Mouse (Mus musculus): ENCODE data around the gene Rnf17. TPM values are rescaled to one million over a fixed set of nuclear protein-coding genes. Genes with fewer than 3 reads are reported as not detected.

Rnf17 gene
- polyA plus RNA-seq, 1 experiment from 2014 or later: 1.8 TPM

DNA sequence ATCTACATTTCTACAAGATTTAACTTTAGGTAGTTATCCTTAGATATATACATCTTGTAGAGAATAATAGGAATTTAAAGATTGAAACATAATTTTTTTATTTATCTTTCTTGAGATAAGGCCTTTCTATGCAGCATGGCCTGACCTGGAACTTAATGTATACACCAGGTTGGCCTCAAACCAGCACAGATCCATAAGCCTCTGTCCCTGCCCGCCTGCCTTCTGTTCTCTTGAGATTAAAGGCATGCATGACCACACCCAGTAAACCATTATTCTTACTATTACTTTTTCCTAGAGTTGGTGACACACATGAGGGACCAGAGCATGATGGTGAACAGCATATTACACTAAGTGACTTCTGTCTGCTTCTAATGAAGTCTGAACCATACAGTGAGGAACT, 60.3 kb downstream of the Rnf17 start:
- no peak for DNase-seq (ENCODE audit: low spot score)
- ATAC-seq (ENCODE audit: low FRiP score): no peak
- no peak overlapping the region for H3K4me2 ChIP-seq (replicated peaks)

DNA sequence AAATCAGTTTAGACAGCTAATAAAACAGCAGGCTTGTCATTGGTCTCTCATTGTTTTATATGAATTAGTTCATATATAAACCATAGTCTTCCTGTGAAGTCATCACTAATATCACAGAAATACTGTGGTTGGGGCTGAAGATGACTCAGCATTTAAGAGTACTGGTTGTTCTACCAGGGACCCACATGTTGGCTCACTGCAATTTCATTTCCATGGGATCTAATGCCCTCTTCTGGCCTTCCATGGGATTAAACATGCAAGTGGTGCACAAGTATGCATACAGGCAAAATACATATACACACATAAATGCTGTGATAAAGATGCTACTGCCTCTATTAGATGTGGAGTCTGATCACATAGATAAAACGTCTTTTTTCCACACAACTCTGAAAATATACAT, 65.8 kb downstream of the Rnf17 start:
- no peak for ATAC-seq (ENCODE audit: low FRiP score)
- Histone ChIP-seq H3K27me3 (ENCODE audit: control insufficient read depth, insufficient read depth, low read length) (no peaks in the 10 kb centered on the region), H3K27ac (no peak overlapping the region), H3K4me2 (replicated peaks) (no peak overlapping the region), H3K9me3 (ENCODE audit: control insufficient read depth, low read length) (no peaks in the 10 kb centered on the region), H3K9ac (no peak overlapping the region), H3K36me3 (replicated peaks; ENCODE audit: control insufficient read depth, insufficient read depth) (no peaks in the 10 kb centered on the region), H3K4me1 (replicated peaks; ENCODE audit: control insufficient read depth, insufficient read depth, low read length) (no peaks in the 10 kb centered on the region), H3K4me3 (replicated peaks; ENCODE audit: low read length) (no peak overlapping the region)
- WGBS: 55% methylated on average over 1 of the region's 1 CpGs
- DNase-seq (ENCODE audit: low spot score): no peak

More for the DNA sequence above, 60.3 kb downstream of the Rnf17 start:
- 86% methylated on average over 1 of the region's 1 CpGs for WGBS
- Histone ChIP-seq H3K9me3 (ENCODE audit: control insufficient read depth, low read length) (no peaks in the 10 kb centered on the region), H3K27ac (no peak overlapping the region), H3K4me3 (replicated peaks; ENCODE audit: low read length) (no peak overlapping the region), H3K27me3 (ENCODE audit: control insufficient read depth, insufficient read depth, low read length) (no peaks in the 10 kb centered on the region), H3K9ac (no peak overlapping the region), H3K36me3 (replicated peaks; ENCODE audit: control insufficient read depth, insufficient read depth) (no peaks in the 10 kb centered on the region), H3K4me1 (replicated peaks; ENCODE audit: control insufficient read depth, insufficient read depth, low read length) (no peaks in the 10 kb centered on the region)

DNA sequence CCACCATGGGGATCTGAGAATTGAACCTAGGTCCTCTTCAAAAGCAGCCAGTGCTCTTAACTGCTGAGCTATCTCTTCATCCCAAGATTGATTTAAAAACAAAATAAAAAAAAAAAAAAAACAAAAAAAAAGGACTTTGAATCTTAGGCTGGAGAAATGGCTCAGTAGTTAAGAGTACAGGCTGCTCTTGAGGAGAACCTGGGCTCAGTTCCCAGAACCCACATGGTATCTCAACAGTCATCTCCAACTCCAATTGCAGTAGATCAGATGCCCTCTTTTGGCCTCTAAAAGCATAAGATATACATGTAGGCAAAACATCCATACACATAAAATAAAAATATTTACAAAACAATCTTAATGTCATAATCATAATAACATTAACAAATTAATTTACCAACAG, 87.4 kb downstream of the Rnf17 start:
- no peaks in the 10 kb centered on the region for H3K4me1 ChIP-seq (replicated peaks; ENCODE audit: control insufficient read depth, insufficient read depth, low read length)
- no peaks in the 10 kb centered on the region for H3K9me3 ChIP-seq (ENCODE audit: control insufficient read depth, low read length)
- ATAC-seq (ENCODE audit: low FRiP score) (no peak), DNase-seq (ENCODE audit: low spot score) (no peak)
- no peak overlapping the region for H3K9ac ChIP-seq
- H3K27ac ChIP-seq: no peak overlapping the region
- no peaks in the 10 kb centered on the region for H3K36me3 ChIP-seq (replicated peaks; ENCODE audit: control insufficient read depth, insufficient read depth)
- no peaks in the 10 kb centered on the region for H3K27me3 ChIP-seq (ENCODE audit: control insufficient read depth, insufficient read depth, low read length)
- no peak overlapping the region for H3K4me2 ChIP-seq (replicated peaks)
- H3K4me3 ChIP-seq (replicated peaks; ENCODE audit: low read length): no peak overlapping the region

DNA sequence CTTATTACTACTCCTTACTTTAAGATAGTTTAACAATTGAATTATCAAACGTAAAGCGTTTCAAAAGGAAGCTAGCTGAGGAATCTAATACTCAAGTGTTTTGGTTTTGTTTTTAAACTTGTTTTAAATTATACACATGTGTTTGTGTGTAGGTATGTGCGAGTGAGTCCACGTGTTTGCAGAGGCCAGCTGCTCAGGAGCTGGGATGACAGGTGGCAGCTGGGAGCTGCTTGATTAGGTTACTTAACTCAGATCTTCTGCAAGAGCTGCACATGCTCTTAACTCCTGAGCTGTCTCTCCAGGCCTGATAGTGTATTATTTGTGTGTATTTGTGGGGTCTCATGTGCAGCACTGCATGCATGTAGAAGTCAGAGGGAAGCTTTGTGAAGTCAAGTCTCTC, 100.0 kb downstream of the Rnf17 start:
- H3K9me3 ChIP-seq (ENCODE audit: control insufficient read depth, low read length): no peaks in the 10 kb centered on the region
- H3K27ac ChIP-seq: no peak overlapping the region
- WGBS: 86% methylated on average over 4 of the region's 4 CpGs
- H3K4me3 ChIP-seq (replicated peaks; ENCODE audit: low read length): no peak overlapping the region
- H3K27me3 ChIP-seq (ENCODE audit: control insufficient read depth, insufficient read depth, low read length): no peaks in the 10 kb centered on the region
- no peak overlapping the region for H3K4me2 ChIP-seq (replicated peaks)
- ATAC-seq (ENCODE audit: low FRiP score) (no peak), DNase-seq (ENCODE audit: low spot score) (no peak)
- no peaks in the 10 kb centered on the region for H3K36me3 ChIP-seq (replicated peaks; ENCODE audit: control insufficient read depth, insufficient read depth)
- H3K9ac ChIP-seq: no peak overlapping the region
- no peaks in the 10 kb centered on the region for H3K4me1 ChIP-seq (replicated peaks; ENCODE audit: control insufficient read depth, insufficient read depth, low read length)

DNA sequence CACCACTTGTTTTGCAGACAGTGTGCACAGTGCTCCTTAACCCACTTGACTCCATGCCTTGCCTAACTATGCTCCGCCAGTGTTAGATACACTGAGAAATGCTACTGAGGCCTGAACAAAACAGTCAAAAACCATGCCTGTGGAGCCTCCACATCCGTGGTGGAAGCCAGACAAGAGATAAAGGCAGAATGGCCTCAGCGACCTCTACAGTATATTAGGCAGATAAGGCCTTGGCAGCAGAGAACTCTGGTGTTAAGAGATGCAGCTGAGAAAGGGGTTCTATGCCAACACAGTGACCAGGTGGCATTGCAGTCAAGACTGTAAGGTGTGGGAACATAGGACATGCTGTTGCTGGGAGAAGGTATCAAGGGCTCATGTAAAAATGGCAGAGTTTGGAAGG, 104.4 kb downstream of the Rnf17 start:
- DNase-seq (ENCODE audit: low spot score): no peak
- no peaks in the 10 kb centered on the region for H3K27me3 ChIP-seq (ENCODE audit: control insufficient read depth, insufficient read depth, low read length)
- ATAC-seq (ENCODE audit: low FRiP score): no peak
- H3K9me3 ChIP-seq (ENCODE audit: control insufficient read depth, low read length): no peaks in the 10 kb centered on the region
- 78% methylated on average over 3 of the region's 3 CpGs for WGBS
- no peak overlapping the region for H3K4me2 ChIP-seq (replicated peaks)
- H3K27ac ChIP-seq: no peak overlapping the region
- H3K36me3 ChIP-seq (replicated peaks; ENCODE audit: control insufficient read depth, insufficient read depth): no peaks in the 10 kb centered on the region
- H3K4me1 ChIP-seq (replicated peaks; ENCODE audit: control insufficient read depth, insufficient read depth, low read length): no peaks in the 10 kb centered on the region
- H3K4me3 ChIP-seq (replicated peaks; ENCODE audit: low read length): no peak overlapping the region
- H3K9ac ChIP-seq: no peak overlapping the region

DNA sequence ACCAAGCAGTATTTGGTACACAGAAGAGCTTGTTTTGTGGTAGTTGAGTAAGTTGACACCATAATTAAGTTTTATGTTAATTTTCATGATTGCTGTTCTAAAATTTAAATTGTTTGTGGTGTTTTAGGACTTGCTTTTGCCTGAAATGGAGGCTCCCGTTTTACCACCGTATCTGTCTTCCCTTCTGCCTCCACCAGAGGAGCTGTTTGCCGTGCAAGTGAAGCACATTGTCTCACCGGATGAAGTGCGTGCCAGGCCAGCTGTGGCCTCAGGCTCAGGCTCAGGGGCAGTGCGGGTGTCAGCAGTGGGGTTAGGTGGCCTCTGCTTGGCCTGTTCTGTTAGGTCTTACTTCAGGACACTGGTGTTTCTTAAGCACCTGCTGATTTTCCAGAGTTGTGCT, 109.7 kb downstream of the Rnf17 start:
- 36% methylated on average over 6 of the region's 6 CpGs for WGBS
- no peak overlapping the region for H3K4me2 ChIP-seq (replicated peaks)
- no peak overlapping the region for H3K4me3 ChIP-seq (replicated peaks; ENCODE audit: low read length)
- no peaks in the 10 kb centered on the region for H3K36me3 ChIP-seq (replicated peaks; ENCODE audit: control insufficient read depth, insufficient read depth)
- no peak overlapping the region for H3K9ac ChIP-seq
- no peak for ATAC-seq (ENCODE audit: low FRiP score)
- H3K27me3 ChIP-seq (ENCODE audit: control insufficient read depth, insufficient read depth, low read length): no peaks in the 10 kb centered on the region
- no peak overlapping the region for H3K27ac ChIP-seq
- no peak for DNase-seq (ENCODE audit: low spot score)
- no peaks in the 10 kb centered on the region for H3K9me3 ChIP-seq (ENCODE audit: control insufficient read depth, low read length)
- no peaks in the 10 kb centered on the region for H3K4me1 ChIP-seq (replicated peaks; ENCODE audit: control insufficient read depth, insufficient read depth, low read length)

DNA sequence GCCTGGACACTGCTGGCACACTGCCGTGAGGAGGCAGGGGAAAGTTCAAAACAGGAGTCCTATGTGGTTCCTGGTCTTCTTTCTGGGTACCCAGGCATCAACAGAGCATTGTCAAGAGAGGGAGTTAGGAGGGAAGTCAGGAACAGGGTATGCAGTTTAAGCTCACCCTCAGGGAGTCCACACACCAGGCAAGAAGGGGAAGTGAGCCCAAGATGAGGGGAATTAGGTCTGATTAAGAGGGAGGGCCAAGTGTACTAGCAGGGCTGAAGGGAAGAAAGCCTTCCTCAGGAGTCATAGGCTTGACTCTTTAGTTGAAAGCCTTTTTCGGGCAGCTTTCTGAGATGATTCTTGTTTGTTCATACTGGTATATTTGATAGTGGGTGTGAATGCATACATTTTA, 112.4 kb downstream of the Rnf17 start:
- H3K27ac ChIP-seq: no peak overlapping the region
- no peaks in the 10 kb centered on the region for H3K9me3 ChIP-seq (ENCODE audit: control insufficient read depth, low read length)
- WGBS: 86% methylated on average over 2 of the region's 2 CpGs
- no peaks in the 10 kb centered on the region for H3K36me3 ChIP-seq (replicated peaks; ENCODE audit: control insufficient read depth, insufficient read depth)
- H3K9ac ChIP-seq: no peak overlapping the region
- H3K27me3 ChIP-seq (ENCODE audit: control insufficient read depth, insufficient read depth, low read length): no peaks in the 10 kb centered on the region
- H3K4me2 ChIP-seq (replicated peaks): no peak overlapping the region
- no peak for ATAC-seq (ENCODE audit: low FRiP score)
- no peaks in the 10 kb centered on the region for H3K4me1 ChIP-seq (replicated peaks; ENCODE audit: control insufficient read depth, insufficient read depth, low read length)
- H3K4me3 ChIP-seq (replicated peaks; ENCODE audit: low read length): no peak overlapping the region
- no peak for DNase-seq (ENCODE audit: low spot score)

DNA sequence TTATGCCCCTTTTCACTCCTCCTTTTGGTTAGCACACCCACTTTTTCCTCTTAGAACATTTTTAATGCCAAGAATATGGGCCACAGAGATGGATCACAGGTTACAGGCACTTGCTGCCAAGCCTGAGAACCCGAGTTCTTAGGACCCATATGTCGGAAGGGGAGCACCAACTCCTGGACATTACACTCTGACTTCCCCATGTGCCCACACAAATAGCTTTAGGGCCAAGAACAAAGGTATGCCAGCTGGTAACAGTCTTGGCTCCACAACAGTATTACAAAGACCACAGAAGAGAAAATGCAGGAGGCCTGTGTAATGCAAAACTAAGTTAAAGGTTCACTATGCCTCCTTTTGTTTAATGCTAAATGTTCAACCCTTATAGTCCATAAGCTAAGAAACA, 128.4 kb downstream of the Rnf17 start:
- 72% methylated on average over 2 of the region's 2 CpGs for WGBS
- no peak for ATAC-seq (ENCODE audit: low FRiP score)

DNA sequence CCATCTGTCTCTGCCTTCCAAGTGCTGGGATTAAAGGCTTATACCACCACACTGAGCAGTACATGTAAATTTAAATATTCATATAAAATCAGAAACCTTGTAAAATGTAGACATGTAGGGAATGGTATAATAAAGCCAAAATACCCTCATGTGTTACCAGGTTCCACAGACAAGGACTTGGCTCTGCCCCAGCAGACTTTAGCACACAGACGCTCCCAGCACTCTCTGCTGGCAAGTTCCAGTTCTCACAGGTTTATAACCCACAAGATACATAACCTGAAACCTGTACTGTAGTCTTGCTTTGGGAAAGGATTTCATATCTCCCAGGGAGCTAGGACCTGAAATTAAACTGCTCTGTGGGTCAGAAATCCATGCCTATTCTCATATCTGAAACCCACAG, 142.6 kb downstream of the Rnf17 start:
- Histone ChIP-seq H3K4me3 (replicated peaks; ENCODE audit: low read length) (no peak overlapping the region), H3K9me3 (ENCODE audit: control insufficient read depth, low read length) (no peaks in the 10 kb centered on the region), H3K27me3 (ENCODE audit: control insufficient read depth, insufficient read depth, low read length) (no peaks in the 10 kb centered on the region), H3K36me3 (replicated peaks; ENCODE audit: control insufficient read depth, insufficient read depth) (peaks cover 19% of the 10 kb centered on the region), H3K27ac (no peak overlapping the region), H3K9ac (no peak overlapping the region), H3K4me2 (replicated peaks) (no peak overlapping the region), H3K4me1 (replicated peaks; ENCODE audit: control insufficient read depth, insufficient read depth, low read length) (no peaks in the 10 kb centered on the region)
- no peak for DNase-seq (ENCODE audit: low spot score)
- 97% methylated on average over 1 of the region's 1 CpGs for WGBS
- no peak for ATAC-seq (ENCODE audit: low FRiP score)

More for the DNA sequence above, 128.4 kb downstream of the Rnf17 start:
- H3K27me3 ChIP-seq (ENCODE audit: control insufficient read depth, insufficient read depth, low read length): no peaks in the 10 kb centered on the region
- no peak for DNase-seq (ENCODE audit: low spot score)
- H3K36me3 ChIP-seq (replicated peaks; ENCODE audit: control insufficient read depth, insufficient read depth): peaks cover 33% of the 10 kb centered on the region
- no peak overlapping the region for H3K4me2 ChIP-seq (replicated peaks)
- H3K9me3 ChIP-seq (ENCODE audit: control insufficient read depth, low read length): no peaks in the 10 kb centered on the region
- H3K4me1 ChIP-seq (replicated peaks; ENCODE audit: control insufficient read depth, insufficient read depth, low read length): no peaks in the 10 kb centered on the region
- H3K27ac ChIP-seq: no peak overlapping the region
- H3K9ac ChIP-seq: no peak overlapping the region
- H3K4me3 ChIP-seq (replicated peaks; ENCODE audit: low read length): no peak overlapping the region

DNA sequence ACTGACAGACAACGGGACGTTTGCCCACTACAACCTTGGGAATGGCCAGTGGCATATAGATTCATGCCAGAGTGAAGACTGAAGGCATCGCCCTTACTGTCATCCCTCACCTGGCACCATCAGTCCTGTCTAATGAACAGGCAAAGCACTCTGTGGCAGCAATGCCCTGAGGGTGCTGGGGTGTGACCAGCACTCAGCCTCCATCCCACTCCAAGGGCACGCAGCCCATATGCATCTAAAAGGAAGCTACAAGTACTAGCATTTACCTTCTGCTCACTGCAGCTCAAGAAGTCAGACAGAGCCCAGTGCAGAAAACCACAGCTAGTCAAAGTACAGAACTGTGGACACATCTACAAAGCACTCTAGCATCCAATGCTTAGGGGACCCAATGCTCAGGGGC, 143.1 kb downstream of the Rnf17 start:
- no peak overlapping the region for H3K9ac ChIP-seq

More for the DNA sequence above, 143.1 kb downstream of the Rnf17 start:
- peaks cover 19% of the 10 kb centered on the region for H3K36me3 ChIP-seq (replicated peaks; ENCODE audit: control insufficient read depth, insufficient read depth)
- H3K4me1 ChIP-seq (replicated peaks; ENCODE audit: control insufficient read depth, insufficient read depth, low read length): no peaks in the 10 kb centered on the region
- H3K27ac ChIP-seq: no peak overlapping the region
- no peak overlapping the region for H3K4me3 ChIP-seq (replicated peaks; ENCODE audit: low read length)
- DNase-seq (ENCODE audit: low spot score): no peak
- H3K4me2 ChIP-seq (replicated peaks): no peak overlapping the region
- no peaks in the 10 kb centered on the region for H3K27me3 ChIP-seq (ENCODE audit: control insufficient read depth, insufficient read depth, low read length)
- ATAC-seq (ENCODE audit: low FRiP score): no peak
- WGBS: 91% methylated on average over 4 of the region's 4 CpGs
- H3K9me3 ChIP-seq (ENCODE audit: control insufficient read depth, low read length): no peaks in the 10 kb centered on the region

Data from hindbrain, embryonic 14.5 days (tissue).